Mouse (Mus musculus) kidney, embryonic 16.5 days (tissue): Measurements from ENCODE around the gene Prrg2. TPM values are rescaled to one million over a fixed set of nuclear protein-coding genes. Genes with fewer than 3 reads are reported as not detected.
"Not testable (repeated sequence)": the region's sequence is repeated elsewhere in the genome, so short reads cannot be mapped to it uniquely, and the experiment has no call there.

ENCODE experiments used
- ATAC-seq: fragments of 200-750 bp; cut with Nextera tagmentation; 2 replicates; pipeline ENCODE4 v1.8.0; 2017; ENCODE audit warnings: moderate TSS enrichment; ENCODE audit not compliant: low FRiP score, low TSS enrichment
- H3K27ac ChIP-seq: fragments of 300-500 bp; sonication (generic); 2 replicates; pipeline ENCODE4 v1.5.1; 2014; ENCODE audit warnings: low read length
- H3K27me3 ChIP-seq: fragments of 300-500 bp; sonication (generic); 2 replicates; pipeline ENCODE4 v1.6.1; 2014; ENCODE audit warnings: low read length, control low read depth, mixed read lengths; ENCODE audit not compliant: insufficient read depth
- H3K36me3 ChIP-seq: fragments of 300-500 bp; sonication (generic); 2 replicates; pipeline ENCODE4 v1.6.1; 2014; ENCODE audit warnings: low read length, control low read depth, mixed read lengths; ENCODE audit not compliant: insufficient read depth
- H3K4me1 ChIP-seq: fragments of 300-500 bp; sonication (generic); 2 replicates; pipeline ENCODE4 v1.6.1; 2014; ENCODE audit warnings: low read length, control low read depth, mixed read lengths; ENCODE audit not compliant: insufficient read depth
- H3K4me2 ChIP-seq: fragments of 300-500 bp; sonication (generic); replicated peaks from 2 replicates; pipeline ENCODE4 v1.6.1; 2014; ENCODE audit warnings: low read depth, low read length
- H3K4me3 ChIP-seq: fragments of 300-500 bp; sonication (generic); 2 replicates; pipeline ENCODE4 v1.5.1; 2014; ENCODE audit warnings: mild to moderate bottlenecking, low read length
- H3K9ac ChIP-seq: fragments of 300-500 bp; sonication (generic); replicated peaks from 2 replicates; pipeline ENCODE4 v1.6.1; 2014; ENCODE audit warnings: low read length
- H3K9me3 ChIP-seq: fragments of 300-500 bp; sonication (generic); 2 replicates; pipeline ENCODE4 v1.6.1; 2016; ENCODE audit warnings: low read length, control low read depth
- WGBS: fragments of 180-500 bp; shearing (Covaris S2); extraction: QIAGEN DNeasy Blood & Tissue Kit; methylation state at CpG from one replicate; pipeline ENCODE4 v1.1.7; 2014; 5-methylcytosine and 5-hydroxymethylcytosine counted together
- polyA plus RNA-seq: library from polyadenylated mRNA; unstranded; fragments of >200 nt; fragmentation: Nextera tagmentation; extraction: Ambion mirVana; gene quantifications from 2 replicates; pipeline ENCODE4 v1.2.1, GENCODE M21; 2015

Prrg2 gene
- polyA plus RNA-seq, 1 experiment from 2014 or later: 42.4 TPM

GRCm38 (mm10) chr7:45026256-45026655 lies 36.2 kb downstream of the Prrg2 start:
- Histone ChIP-seq H3K9me3 (no peaks in the 10 kb centered on the region), H3K27ac (no peak overlapping the region), H3K9ac (no peak overlapping the region), H3K27me3 (no peaks in the 10 kb centered on the region), H3K4me3 (no peak overlapping the region), H3K4me1 (no peaks in the 10 kb centered on the region), H3K4me2 (no peak overlapping the region), H3K36me3 (peaks cover 43% of the 10 kb centered on the region)
- no peak for ATAC-seq
- 63% methylated on average over 2 of the region's 2 CpGs for WGBS

GRCm38 (mm10) chr7:45025601-45026220 lies 36.8 kb downstream of the Prrg2 start:
- Histone ChIP-seq H3K4me1 (no peaks in the 10 kb centered on the region), H3K27ac (no peak overlapping the region), H3K4me2 (no peak overlapping the region), H3K36me3 (peaks cover 38% of the 10 kb centered on the region), H3K9me3 (no peaks in the 10 kb centered on the region), H3K4me3 (no peak overlapping the region), H3K9ac (no peak overlapping the region), H3K27me3 (no peaks in the 10 kb centered on the region)
- ATAC-seq: no peak
- 78% methylated on average over 8 of the region's 8 CpGs for WGBS

GRCm38 (mm10) chr7:45024281-45025248 lies 37.9 kb downstream of the Prrg2 start:
- no peak overlapping the region for H3K9ac ChIP-seq
- no peak overlapping the region; the same call in 1 of the 2 replicates for H3K27ac ChIP-seq
- WGBS: 86% methylated on average over 15 of the region's 15 CpGs
- peaks cover 26% of the 10 kb centered on the region for H3K36me3 ChIP-seq
- H3K4me1 ChIP-seq: no peaks in the 10 kb centered on the region
- H3K9me3 ChIP-seq: no peaks in the 10 kb centered on the region
- no peak overlapping the region for H3K4me3 ChIP-seq
- H3K27me3 ChIP-seq: no peaks in the 10 kb centered on the region
- H3K4me2 ChIP-seq: no peak overlapping the region
- no peak for ATAC-seq

GRCm38 (mm10) chr7:45023711-45024110 lies 38.8 kb downstream of the Prrg2 start:
- WGBS: 74% methylated on average over 5 of the region's 5 CpGs
- H3K9me3 ChIP-seq, ATAC-seq, H3K27me3 ChIP-seq, H3K4me2 ChIP-seq, H3K27ac ChIP-seq, H3K4me1 ChIP-seq, H3K9ac ChIP-seq, H3K4me3 ChIP-seq: not testable (repeated sequence)
- H3K36me3 ChIP-seq: peaks cover 20% of the 10 kb centered on the region

- H3K36me3 ChIP-seq: no peaks in the 10 kb centered on the region
- H3K4me1 ChIP-seq: peaks cover 14% of the 10 kb centered on the region; the same call in 1 of the 2 replicates
- H3K27ac ChIP-seq: no peak overlapping the region
- H3K27me3 ChIP-seq: no peaks in the 10 kb centered on the region
- 68% methylated on average over 9 of the region's 9 CpGs for WGBS
- no peak overlapping the region for H3K4me3 ChIP-seq
- H3K4me2 ChIP-seq: no peak overlapping the region
- no peak for ATAC-seq
- H3K9ac ChIP-seq: 0 out of 2 replicates have a peak overlapping the region, but pooled peaks have one; percentile 31
- no peaks in the 10 kb centered on the region for H3K9me3 ChIP-seq
These were observed 42.3 kb downstream of the Prrg2 start for GRCm38 (mm10) chr7:45020225-45020624.

GRCm38 (mm10) chr7:45019031-45019571 lies 43.4 kb downstream of the Prrg2 start:
- H3K9ac ChIP-seq: peak overlapping the region; percentile 18
- H3K4me3 ChIP-seq: peak overlapping the region; percentile 96
- no peaks in the 10 kb centered on the region for H3K27me3 ChIP-seq
- 22% methylated on average over 8 of the region's 8 CpGs for WGBS
- no peak for ATAC-seq
- H3K4me1 ChIP-seq: peaks cover 21% of the 10 kb centered on the region
- no peaks in the 10 kb centered on the region for H3K9me3 ChIP-seq
- peak overlapping the region; percentile 89; the same call in 1 of the 2 replicates for H3K27ac ChIP-seq
- peak overlapping the region; percentile 89 for H3K4me2 ChIP-seq
- no peaks in the 10 kb centered on the region for H3K36me3 ChIP-seq

- peak within 1 kb of the TSS; percentile 79 for H3K9ac ChIP-seq
- H3K4me2 ChIP-seq: peak within 1 kb of the TSS; percentile 89
- peak; percentile 95 for ATAC-seq
- H3K4me1 ChIP-seq: peaks cover 21% of the 10 kb centered on the region
- no peaks in the 10 kb centered on the region for H3K9me3 ChIP-seq
- peaks cover 3% of the 10 kb centered on the region for H3K36me3 ChIP-seq
- H3K4me3 ChIP-seq: peak within 1 kb of the TSS; percentile 96
- under 1% methylated on average over 36 of the region's 36 CpGs for WGBS
- H3K27ac ChIP-seq: peak within 1 kb of the TSS; percentile 100
- no peaks in the 10 kb centered on the region for H3K27me3 ChIP-seq
These were observed 45.0 kb downstream of the Prrg2 start, which contains the start of gene Rras for GRCm38 (mm10) chr7:45017242-45018061. Gene Rras (plus strand): TSS chr7:45017961.

GRCm38 (mm10) chr7:45016761-45017160 lies 45.7 kb downstream of the Prrg2 start:
- H3K4me2 ChIP-seq: peak overlapping the region; percentile 89
- H3K9ac ChIP-seq: peak overlapping the region; percentile 79
- peaks cover 10% of the 10 kb centered on the region for H3K36me3 ChIP-seq
- ATAC-seq: no peak
- peak overlapping the region; percentile 100 for H3K27ac ChIP-seq
- peak overlapping the region; percentile 96 for H3K4me3 ChIP-seq
- WGBS: 4% methylated on average over 4 of the region's 4 CpGs
- H3K27me3 ChIP-seq: no peaks in the 10 kb centered on the region
- no peaks in the 10 kb centered on the region for H3K9me3 ChIP-seq
- H3K4me1 ChIP-seq: peaks cover 21% of the 10 kb centered on the region

GRCm38 (mm10) chr7:45015957-45016612 lies 46.4 kb downstream of the Prrg2 start, which contains the start of gene Scaf1:
Gene Scaf1 (minus strand): TSS chr7:45016363.
- ATAC-seq: peak; percentile 88
- WGBS: under 1% methylated on average over 69 of the region's 69 CpGs
- H3K27ac ChIP-seq: peak within 1 kb of the TSS; percentile 100
- H3K27me3 ChIP-seq: no peaks in the 10 kb centered on the region
- peak within 1 kb of the TSS; percentile 98 for H3K9ac ChIP-seq
- H3K4me1 ChIP-seq: peaks cover 21% of the 10 kb centered on the region
- H3K9me3 ChIP-seq: no peaks in the 10 kb centered on the region
- H3K4me3 ChIP-seq: peak within 1 kb of the TSS; percentile 96
- peak within 1 kb of the TSS; percentile 93 for H3K4me2 ChIP-seq
- H3K36me3 ChIP-seq: peaks cover 15% of the 10 kb centered on the region
